Mouse (Mus musculus) fibroblast of lung, adult 2 months (primary cell): ENCODE measurements around the gene Brd3.
A peak's percentile ranks its signal among the peaks of the same experiment; 100 is the strongest.
"Not testable (repeated sequence)": the region's sequence is repeated elsewhere in the genome, so short reads cannot be mapped to it uniquely, and the experiment has no call there.

Source experiments
- DNase-seq: peaks from one replicate; pipeline ENCODE4 v3.0.0-alpha.2; 2011; ENCODE audit warnings: low read depth

The Brd3 gene

GRCm38 (mm10) chr2:27512909-27513308, 5.4 kb upstream of the Brd3 start:
- DNase-seq, result no peak

- DNase-seq, result no peak
Measured at GRCm38 (mm10) chr2:27510706-27511105, 3.2 kb upstream of the Brd3 start.

GRCm38 (mm10) chr2:27506658-27507057, 804 bp downstream of the Brd3 start:
- DNase-seq, result not testable (repeated sequence)

GRCm38 (mm10) chr2:27505539-27505938, 1.9 kb downstream of the Brd3 start:
- no peak for DNase-seq

GRCm38 (mm10) chr2:27504113-27504885, 3.2 kb downstream of the Brd3 start:
- no peak for DNase-seq

GRCm38 (mm10) chr2:27496391-27497028, 11.0 kb downstream of the Brd3 start:
- DNase-seq, result no peak

GRCm38 (mm10) chr2:27493971-27494370, 13.5 kb downstream of the Brd3 start:
- no peak for DNase-seq

GRCm38 (mm10) chr2:27490939-27491338, 16.5 kb downstream of the Brd3 start:
- no peak for DNase-seq

GRCm38 (mm10) chr2:27488362-27488761, 19.1 kb downstream of the Brd3 start:
- DNase-seq, result no peak

GRCm38 (mm10) chr2:27487336-27488049, 20.0 kb downstream of the Brd3 start:
- DNase-seq, result no peak

- DNase-seq, result no peak
Measured at GRCm38 (mm10) chr2:27486725-27487124, 20.7 kb downstream of the Brd3 start.

GRCm38 (mm10) chr2:27482265-27482861, 25.1 kb downstream of the Brd3 start:
- no peak for DNase-seq

- no peak for DNase-seq
Measured at GRCm38 (mm10) chr2:27480367-27480766, 27.1 kb downstream of the Brd3 start.

- DNase-seq, result no peak
Measured at GRCm38 (mm10) chr2:27479821-27480220, 27.6 kb downstream of the Brd3 start.

- DNase-seq, result no peak
Measured at GRCm38 (mm10) chr2:27476303-27477192, 30.9 kb downstream of the Brd3 start.

GRCm38 (mm10) chr2:27475495-27476302, 31.8 kb downstream of the Brd3 start:
- peak; percentile 75 for DNase-seq

GRCm38 (mm10) chr2:27474621-27475484, 32.6 kb downstream of the Brd3 start:
- no peak for DNase-seq

GRCm38 (mm10) chr2:27473911-27474310, 33.6 kb downstream of the Brd3 start:
- no peak for DNase-seq

GRCm38 (mm10) chr2:27473061-27473765, 34.2 kb downstream of the Brd3 start:
- DNase-seq, result no peak
